Mouse (Mus musculus) hindbrain, postnatal 0 days (tissue): ENCODE measurements at regions not wholly inside any gene's neighbourhood (a gene's known extent, or its start where the extent isn't known, plus 50 kb on each side); places are given as distances from the start of the nearest gene placed in this dataset.
A peak's percentile ranks its signal among the peaks of the same experiment; 100 is the strongest.

Experiments
- ATAC-seq: fragments of 200-750 bp; cut with Nextera tagmentation; 2 replicates; pipeline ENCODE4 v1.8.0; 2017; ENCODE audit warnings: mild to moderate bottlenecking, moderate TSS enrichment, moderate library complexity
- DNase-seq: peaks from one replicate; pipeline ENCODE4 v3.0.0-alpha.2; 2015; ENCODE audit warnings: low spot score
- H3K27ac ChIP-seq: fragments of 300-500 bp; sonication (generic); 2 replicates; pipeline ENCODE4 v1.5.1; 2014; ENCODE audit warnings: mild to moderate bottlenecking
- H3K27me3 ChIP-seq: fragments of 300-500 bp; sonication (generic); 2 replicates; pipeline ENCODE4 v1.6.1; 2014; ENCODE audit warnings: low read length, mixed read lengths; ENCODE audit not compliant: insufficient read depth
- H3K36me3 ChIP-seq: fragments of 300-500 bp; sonication (generic); 2 replicates; pipeline ENCODE4 v1.6.1; 2014; ENCODE audit warnings: low read length, mixed read lengths; ENCODE audit not compliant: insufficient read depth
- H3K4me1 ChIP-seq: fragments of 300-500 bp; sonication (generic); 2 replicates; pipeline ENCODE4 v1.6.1; 2014; ENCODE audit warnings: antibody characterized with exemption, low read length, mixed read lengths; ENCODE audit not compliant: insufficient read depth
- H3K4me2 ChIP-seq: fragments of 300-500 bp; sonication (generic); 2 replicates; pipeline ENCODE4 v1.6.1; 2014; ENCODE audit warnings: low read depth, mild to moderate bottlenecking, low read length, moderate library complexity, mixed read lengths
- H3K4me3 ChIP-seq: fragments of 300-500 bp; sonication (generic); 2 replicates; pipeline ENCODE4 v1.5.1; 2014; ENCODE audit warnings: low read length
- H3K9ac ChIP-seq: fragments of 300-500 bp; sonication (generic); replicated peaks from 2 replicates; pipeline ENCODE4 v1.6.1; 2014; ENCODE audit warnings: mild to moderate bottlenecking, low read length, moderate library complexity, mixed read lengths
- H3K9me3 ChIP-seq: fragments of 300-500 bp; sonication (generic); 2 replicates; pipeline ENCODE4 v1.6.1; 2016; ENCODE audit warnings: low read length, mixed read lengths
- CTCF ChIP-seq: IDR thresholded peaks from 2 replicates; pipeline ENCODE4 v1.5.1; 2016; ENCODE audit warnings: antibody characterized with exemption, control low read depth, low read depth
- WGBS: fragments of 180-500 bp; shearing (Covaris S2); extraction: QIAGEN DNeasy Blood & Tissue Kit; methylation state at CpG from one replicate; pipeline ENCODE4 v1.1.7; 2014; 5-methylcytosine and 5-hydroxymethylcytosine counted together

DNA sequence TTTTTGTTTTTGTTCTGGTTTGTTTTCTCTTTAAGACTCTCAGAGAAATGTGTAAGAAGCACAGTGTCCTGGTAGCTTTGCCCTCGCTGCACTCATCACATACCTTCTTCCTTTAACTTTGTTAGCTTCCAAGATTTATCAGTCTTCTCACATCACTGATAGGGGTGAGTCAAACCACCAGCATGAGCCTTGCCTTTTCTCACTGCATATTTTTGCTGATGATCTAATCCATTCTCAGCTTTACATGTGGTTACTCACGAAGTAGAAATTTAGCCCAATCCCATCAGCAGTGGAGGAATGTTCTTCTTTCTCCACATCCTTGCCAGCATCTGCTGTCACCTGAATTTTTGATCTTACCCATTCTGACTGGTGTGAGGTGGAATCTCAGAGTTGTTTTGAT, 1464.5 kb upstream of the 1700008P02Rik start:
- Histone ChIP-seq H3K9ac (no peak overlapping the region), H3K27ac (no peak overlapping the region), H3K27me3 (no peaks in the 10 kb centered on the region), H3K36me3 (no peaks in the 10 kb centered on the region), H3K4me1 (no peaks in the 10 kb centered on the region), H3K4me3 (no peak overlapping the region), H3K9me3 (no peaks in the 10 kb centered on the region), H3K4me2 (no peak overlapping the region)
- DNase-seq = no peak
- 68% methylated on average over 2 of the region's 2 CpGs for whole genome bisulfite sequencing
- no peak for TF ChIP-seq CTCF
- no peak for ATAC-seq

DNA sequence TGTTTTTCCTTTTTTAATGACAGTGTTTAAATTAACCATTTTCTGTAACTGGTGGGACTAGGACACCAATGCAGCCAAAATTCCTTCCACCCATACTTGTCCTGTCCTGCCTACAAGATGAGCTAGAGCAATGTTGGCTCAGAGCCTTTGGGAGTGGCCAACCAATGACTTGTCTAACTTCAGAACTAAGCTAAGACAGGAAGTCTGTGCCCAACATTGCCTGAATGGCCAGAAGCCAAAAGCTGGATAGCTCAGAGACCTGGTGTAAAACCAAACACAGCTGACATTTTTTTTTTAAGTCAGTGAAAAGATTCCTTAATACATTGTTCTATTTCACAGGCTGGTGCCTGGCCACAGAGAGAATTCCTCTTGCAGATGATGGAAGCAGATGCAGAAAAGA, 1433.5 kb upstream of the 1700008P02Rik start:
- DNase-seq (no peak), ATAC-seq (no peak)
- Histone ChIP-seq H3K27ac (no peak overlapping the region), H3K9me3 (no peaks in the 10 kb centered on the region), H3K4me3 (no peak overlapping the region), H3K9ac (no peak overlapping the region), H3K27me3 (no peaks in the 10 kb centered on the region), H3K4me1 (no peaks in the 10 kb centered on the region), H3K4me2 (no peak overlapping the region), H3K36me3 (no peaks in the 10 kb centered on the region)
- no peak for TF ChIP-seq CTCF

DNA sequence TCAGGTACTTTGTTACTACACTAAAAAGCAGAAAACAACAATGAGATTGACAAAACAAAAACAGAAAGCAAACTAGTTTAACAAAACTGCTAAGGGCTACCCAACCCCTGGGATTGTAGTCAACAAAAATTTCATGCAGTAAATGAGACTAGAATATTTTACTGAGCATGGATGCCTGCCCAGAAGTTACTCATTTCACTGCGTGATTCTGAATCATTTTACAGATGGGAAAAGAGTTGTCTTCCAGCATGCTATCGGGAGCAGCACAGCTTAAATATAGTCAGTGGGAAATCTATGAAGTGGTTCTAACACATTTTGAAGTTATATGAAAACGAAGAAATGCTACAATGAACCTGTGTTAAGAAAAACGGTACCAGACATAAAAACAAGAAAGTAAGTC, 1430.9 kb upstream of the 1700008P02Rik start:
- no peak overlapping the region for H3K27ac ChIP-seq
- H3K4me1 ChIP-seq = no peaks in the 10 kb centered on the region
- H3K9ac ChIP-seq = no peak overlapping the region
- ATAC-seq = no peak
- H3K9me3 ChIP-seq = no peaks in the 10 kb centered on the region
- 83% methylated on average over 4 of the region's 4 CpGs for WGBS
- no peaks in the 10 kb centered on the region for H3K36me3 ChIP-seq
- H3K4me2 ChIP-seq = no peak overlapping the region
- no peak for TF ChIP-seq CTCF
- no peaks in the 10 kb centered on the region for H3K27me3 ChIP-seq
- no peak for DNase-seq
- no peak overlapping the region for H3K4me3 ChIP-seq

DNA sequence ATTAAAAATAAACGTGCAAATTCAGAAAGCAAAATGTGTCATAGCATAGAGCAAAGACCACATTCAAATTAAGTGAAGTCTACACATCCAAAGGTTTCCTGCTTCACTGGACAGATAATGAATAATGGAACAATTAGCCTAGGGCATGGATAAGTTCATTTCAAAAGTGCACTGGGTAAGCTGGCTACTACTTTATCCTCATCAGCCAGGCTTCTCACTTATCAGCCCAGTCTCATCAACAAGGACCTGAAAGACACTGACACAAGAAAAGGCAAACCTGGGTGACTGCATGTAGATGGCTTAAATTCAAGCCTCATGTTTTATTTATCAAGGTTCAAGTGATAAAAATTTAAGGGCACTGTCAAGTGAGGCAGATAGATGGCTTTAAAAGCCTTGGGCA, 1429.5 kb upstream of the 1700008P02Rik start:
- Histone ChIP-seq H3K27ac (no peak overlapping the region), H3K36me3 (no peaks in the 10 kb centered on the region), H3K9ac (no peak overlapping the region), H3K4me2 (no peak overlapping the region), H3K27me3 (no peaks in the 10 kb centered on the region), H3K4me1 (no peaks in the 10 kb centered on the region), H3K9me3 (no peaks in the 10 kb centered on the region), H3K4me3 (no peak overlapping the region)
- DNase-seq = no peak
- no peak for ATAC-seq
- 78% methylated on average over 1 of the region's 1 CpGs for WGBS
- TF ChIP-seq CTCF = no peak

DNA sequence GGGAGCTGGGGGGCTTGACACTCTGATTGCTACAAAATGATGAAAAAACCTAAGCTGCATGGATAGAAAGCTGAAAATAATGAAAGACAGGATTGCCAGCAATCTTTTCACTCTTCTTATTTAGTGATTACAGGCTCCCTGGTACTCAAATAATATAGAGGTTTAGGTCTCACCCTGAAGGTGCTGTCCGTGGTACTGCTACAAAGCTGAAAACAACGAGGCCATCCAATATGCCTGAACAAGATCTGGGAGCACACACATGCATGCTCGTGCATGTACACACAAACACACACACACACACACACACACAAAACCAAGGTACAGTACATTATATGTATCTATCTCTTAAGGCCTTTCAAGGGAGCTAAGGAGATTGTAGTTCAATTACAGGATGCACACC, 1426.1 kb upstream of the 1700008P02Rik start:
- no peaks in the 10 kb centered on the region for H3K36me3 ChIP-seq
- TF ChIP-seq CTCF = no peak
- no peak overlapping the region for H3K27ac ChIP-seq
- no peak overlapping the region for H3K9ac ChIP-seq
- no peak overlapping the region for H3K4me2 ChIP-seq
- DNase-seq = no peak
- H3K9me3 ChIP-seq = no peaks in the 10 kb centered on the region
- no peak overlapping the region for H3K4me3 ChIP-seq
- no peaks in the 10 kb centered on the region for H3K27me3 ChIP-seq
- WGBS = 58% methylated on average over 3 of the region's 3 CpGs
- ATAC-seq = no peak
- no peaks in the 10 kb centered on the region for H3K4me1 ChIP-seq

DNA sequence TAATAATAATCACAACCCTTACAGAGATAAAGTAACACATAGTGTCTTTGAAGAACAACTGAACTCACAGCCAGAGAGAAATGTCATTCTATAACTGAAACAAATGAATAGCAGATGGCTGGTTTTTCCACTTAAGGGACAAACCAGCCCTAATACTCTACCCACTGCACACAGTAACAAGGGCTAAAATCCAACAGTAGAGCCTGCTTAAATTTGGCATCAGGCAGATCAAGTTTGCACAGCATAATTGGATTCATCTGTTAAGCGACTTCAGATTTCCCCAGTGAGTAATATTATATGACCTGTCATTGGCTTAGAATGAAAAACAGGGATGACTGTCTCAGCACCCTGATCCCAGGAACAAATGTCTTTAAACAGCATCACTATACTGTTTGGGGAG, 1416.5 kb upstream of the 1700008P02Rik start:
- ATAC-seq (no peak), DNase-seq (peak; percentile 15)
- Histone ChIP-seq H3K9me3 (no peaks in the 10 kb centered on the region), H3K27me3 (no peaks in the 10 kb centered on the region), H3K4me3 (no peak overlapping the region), H3K27ac (no peak overlapping the region), H3K9ac (no peak overlapping the region), H3K4me1 (no peaks in the 10 kb centered on the region; the same call in 1 of the 2 replicates), H3K36me3 (no peaks in the 10 kb centered on the region), H3K4me2 (no peak overlapping the region)
- 39% methylated on average over 1 of the region's 1 CpGs for WGBS
- no peak for TF ChIP-seq CTCF

DNA sequence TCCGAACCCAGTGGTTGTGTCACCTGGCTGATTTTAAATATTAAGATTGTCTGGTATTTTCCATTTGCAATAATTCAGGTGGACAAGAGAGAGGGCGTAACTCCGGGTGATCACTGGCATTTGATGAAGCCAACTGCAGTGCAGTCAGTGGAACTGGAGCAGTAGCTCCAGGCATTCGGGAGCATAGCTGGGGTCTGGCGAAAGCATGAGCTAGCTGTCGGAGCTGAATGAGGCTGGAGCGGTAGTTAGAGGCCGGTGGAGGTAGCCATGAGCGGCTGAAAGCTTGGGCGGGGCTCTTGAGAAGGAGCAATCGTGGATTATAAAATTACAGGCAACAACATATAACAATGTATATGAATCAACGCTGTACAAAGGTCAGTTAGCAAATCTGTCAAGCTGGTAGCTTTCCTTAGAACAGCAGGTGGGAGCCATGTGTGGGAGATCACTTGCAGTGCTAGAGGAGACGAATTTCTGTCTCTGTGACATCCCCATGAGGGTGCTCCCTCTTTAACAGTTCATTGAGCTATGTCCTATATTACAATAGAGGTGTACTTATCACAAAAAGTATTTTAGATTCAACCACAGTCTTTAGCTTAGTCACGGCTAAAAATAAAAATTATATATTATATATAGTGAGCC, 1415.0 kb upstream of the 1700008P02Rik start:
- Histone ChIP-seq H3K9ac (no peak overlapping the region), H3K4me3 (no peak overlapping the region), H3K27me3 (no peaks in the 10 kb centered on the region), H3K4me2 (no peak overlapping the region), H3K9me3 (no peaks in the 10 kb centered on the region), H3K4me1 (no peaks in the 10 kb centered on the region; the same call in 1 of the 2 replicates), H3K27ac (no peak overlapping the region), H3K36me3 (no peaks in the 10 kb centered on the region)
- DNase-seq = no peak
- TF ChIP-seq CTCF = no peak
- ATAC-seq = no peak
- WGBS = 68% methylated on average over 14 of the region's 14 CpGs
